Mouse (Mus musculus): ENCODE data around the gene Fnbp1. TPM values are rescaled to one million over a fixed set of nuclear protein-coding genes. Genes with fewer than 3 reads are reported as not detected.

The Fnbp1 gene
- polyA plus RNA-seq, 1 experiment from 2014 or later = 18.7 TPM

- Histone ChIP-seq H3K4me2 (no peak overlapping the region), H3K27me3 (replicated peaks) (no peaks in the 10 kb centered on the region), H3K4me3 (no peak overlapping the region), H3K4me1 (peaks cover 32% of the 10 kb centered on the region), H3K9me3 (no peaks in the 10 kb centered on the region), H3K36me3 (peaks cover 65% of the 10 kb centered on the region), H3K27ac (replicated peaks) (no peak overlapping the region), H3K9ac (no peak overlapping the region)
- WGBS = 79% methylated on average over 7 of the region's 7 CpGs
- no peak for ATAC-seq (ENCODE audit: extremely low read depth, insufficient number of reproducible peaks, low FRiP score, low TSS enrichment)
Observed at GRCm38 (mm10) chr2:31147054-31147453, 5.2 kb upstream of the Fnbp1 start.

- no peaks in the 10 kb centered on the region for H3K9me3 ChIP-seq
- WGBS = 73% methylated on average over 1 of the region's 1 CpGs
- peaks cover 37% of the 10 kb centered on the region for H3K4me1 ChIP-seq
- H3K9ac ChIP-seq = no peak overlapping the region
- no peak overlapping the region for H3K4me3 ChIP-seq
- H3K27ac ChIP-seq (replicated peaks) = peak overlapping the region; percentile 89; the same call in 1 of the 2 replicates
- no peaks in the 10 kb centered on the region for H3K27me3 ChIP-seq (replicated peaks)
- no peak overlapping the region for H3K4me2 ChIP-seq
- H3K36me3 ChIP-seq = peaks cover 53% of the 10 kb centered on the region
- ATAC-seq (ENCODE audit: extremely low read depth, insufficient number of reproducible peaks, low FRiP score, low TSS enrichment) = no peak
Observed at GRCm38 (mm10) chr2:31144901-31145300, 3.1 kb upstream of the Fnbp1 start.

GRCm38 (mm10) chr2:31143768-31144695 lies 2.2 kb upstream of the Fnbp1 start:
- no peaks in the 10 kb centered on the region for H3K9me3 ChIP-seq
- WGBS = 34% methylated on average over 16 of the region's 16 CpGs
- H3K36me3 ChIP-seq = peaks cover 44% of the 10 kb centered on the region
- H3K27ac ChIP-seq (replicated peaks) = peak overlapping the region; percentile 89
- peaks cover 42% of the 10 kb centered on the region for H3K4me1 ChIP-seq
- ATAC-seq (ENCODE audit: extremely low read depth, insufficient number of reproducible peaks, low FRiP score, low TSS enrichment) = no peak
- peak overlapping the region; percentile 95 for H3K4me2 ChIP-seq
- H3K9ac ChIP-seq = peak overlapping the region; percentile 58
- peak overlapping the region; percentile 24; the same call in 1 of the 2 replicates for H3K4me3 ChIP-seq
- no peaks in the 10 kb centered on the region for H3K27me3 ChIP-seq (replicated peaks)

- Histone ChIP-seq H3K36me3 (peaks cover 37% of the 10 kb centered on the region), H3K27ac (replicated peaks) (peak overlapping the region; percentile 89), H3K9me3 (no peaks in the 10 kb centered on the region), H3K27me3 (replicated peaks) (no peaks in the 10 kb centered on the region), H3K4me2 (peak overlapping the region; percentile 95), H3K4me1 (peaks cover 44% of the 10 kb centered on the region), H3K4me3 (peak overlapping the region; percentile 24), H3K9ac (peak overlapping the region; percentile 58)
- 49% methylated on average over 6 of the region's 6 CpGs for WGBS
- ATAC-seq (ENCODE audit: extremely low read depth, insufficient number of reproducible peaks, low FRiP score, low TSS enrichment) = no peak
Observed at GRCm38 (mm10) chr2:31143326-31143725, 1.5 kb upstream of the Fnbp1 start.

- Histone ChIP-seq H3K4me1 (peaks cover 45% of the 10 kb centered on the region), H3K4me3 (peak overlapping the region; percentile 94), H3K36me3 (peaks cover 29% of the 10 kb centered on the region), H3K9me3 (no peaks in the 10 kb centered on the region), H3K4me2 (peak overlapping the region; percentile 95), H3K9ac (peak overlapping the region; percentile 94), H3K27ac (replicated peaks) (peak overlapping the region; percentile 89), H3K27me3 (replicated peaks) (no peaks in the 10 kb centered on the region)
- 23% methylated on average over 3 of the region's 3 CpGs for WGBS
- no peak for ATAC-seq (ENCODE audit: extremely low read depth, insufficient number of reproducible peaks, low FRiP score, low TSS enrichment)
Observed at GRCm38 (mm10) chr2:31142505-31142904, 697 bp upstream of the Fnbp1 start.

- under 1% methylated on average over 76 of the region's 78 CpGs for WGBS
- Histone ChIP-seq H3K9me3 (no peaks in the 10 kb centered on the region), H3K27ac (replicated peaks) (peak overlapping the region; percentile 89), H3K4me1 (peaks cover 58% of the 10 kb centered on the region), H3K4me3 (peak overlapping the region; percentile 94), H3K36me3 (peaks cover 16% of the 10 kb centered on the region), H3K4me2 (peak overlapping the region; percentile 95), H3K27me3 (replicated peaks) (no peaks in the 10 kb centered on the region), H3K9ac (peak overlapping the region; percentile 94)
- peak; percentile 49; the same call in 1 of the 2 replicates for ATAC-seq (ENCODE audit: extremely low read depth, insufficient number of reproducible peaks, low FRiP score, low TSS enrichment)
Observed at GRCm38 (mm10) chr2:31141074-31141866, 538 bp downstream of the Fnbp1 start.

GRCm38 (mm10) chr2:31140772-31141073 lies 1.1 kb downstream of the Fnbp1 start:
- ATAC-seq (ENCODE audit: extremely low read depth, insufficient number of reproducible peaks, low FRiP score, low TSS enrichment) = no peak
- H3K4me2 ChIP-seq = peak overlapping the region; percentile 95
- H3K27ac ChIP-seq (replicated peaks) = peak overlapping the region; percentile 89; the same call in 1 of the 2 replicates
- peaks cover 11% of the 10 kb centered on the region for H3K36me3 ChIP-seq
- H3K9ac ChIP-seq = peak overlapping the region; percentile 94
- peaks cover 63% of the 10 kb centered on the region for H3K4me1 ChIP-seq
- H3K9me3 ChIP-seq = no peaks in the 10 kb centered on the region
- 9% methylated on average over 10 of the region's 10 CpGs for WGBS
- no peaks in the 10 kb centered on the region for H3K27me3 ChIP-seq (replicated peaks)
- peak overlapping the region; percentile 94 for H3K4me3 ChIP-seq

- Histone ChIP-seq H3K27ac (replicated peaks) (no peak overlapping the region), H3K4me2 (peak overlapping the region; percentile 95), H3K36me3 (peaks cover 6% of the 10 kb centered on the region; the same call in 1 of the 2 replicates), H3K4me1 (peaks cover 68% of the 10 kb centered on the region), H3K9me3 (no peaks in the 10 kb centered on the region), H3K9ac (peak overlapping the region; percentile 94), H3K4me3 (peak overlapping the region; percentile 94), H3K27me3 (replicated peaks) (no peaks in the 10 kb centered on the region)
- ATAC-seq (ENCODE audit: extremely low read depth, insufficient number of reproducible peaks, low FRiP score, low TSS enrichment) = no peak
- 73% methylated on average over 12 of the region's 12 CpGs for WGBS
Observed at GRCm38 (mm10) chr2:31139991-31140771, 1.6 kb downstream of the Fnbp1 start.

- no peaks in the 10 kb centered on the region for H3K36me3 ChIP-seq
- no peak overlapping the region for H3K27ac ChIP-seq (replicated peaks)
- peaks cover 70% of the 10 kb centered on the region for H3K4me1 ChIP-seq
- 81% methylated on average over 10 of the region's 10 CpGs for WGBS
- H3K4me2 ChIP-seq = no peak overlapping the region
- H3K9ac ChIP-seq = no peak overlapping the region
- H3K4me3 ChIP-seq = no peak overlapping the region
- no peaks in the 10 kb centered on the region for H3K9me3 ChIP-seq
- no peak for ATAC-seq (ENCODE audit: extremely low read depth, insufficient number of reproducible peaks, low FRiP score, low TSS enrichment)
- H3K27me3 ChIP-seq (replicated peaks) = no peaks in the 10 kb centered on the region
Observed at GRCm38 (mm10) chr2:31139174-31139632, 2.6 kb downstream of the Fnbp1 start.

GRCm38 (mm10) chr2:31137018-31137590 lies 4.7 kb downstream of the Fnbp1 start:
- 0 out of 2 replicates have a peak overlapping the region, but pooled peaks have one; percentile 28 for H3K27ac ChIP-seq (replicated peaks)
- H3K9me3 ChIP-seq = no peaks in the 10 kb centered on the region
- WGBS = 76% methylated on average over 14 of the region's 14 CpGs
- peaks cover 64% of the 10 kb centered on the region for H3K4me1 ChIP-seq
- H3K4me3 ChIP-seq = no peak overlapping the region
- no peak for ATAC-seq (ENCODE audit: extremely low read depth, insufficient number of reproducible peaks, low FRiP score, low TSS enrichment)
- H3K4me2 ChIP-seq = no peak overlapping the region
- H3K9ac ChIP-seq = no peak overlapping the region
- H3K27me3 ChIP-seq (replicated peaks) = no peaks in the 10 kb centered on the region
- H3K36me3 ChIP-seq = no peaks in the 10 kb centered on the region

Measured in heart, embryonic 13.5 days (tissue).